Mouse (Mus musculus) olfactory bulb, adult 2 months (tissue): ENCODE results near the gene Commd6.

Experiments
- CTCF ChIP-seq: fragments of 200-500 bp; IDR thresholded peaks from 2 replicates; pipeline ENCODE4 v1.5.1; 2012; ENCODE audit warnings: low read depth, mild to moderate bottlenecking, low read length, moderate library complexity; ENCODE audit not compliant: insufficient read depth
- POLR2A ChIP-seq: fragments of 200-500 bp; IDR thresholded peaks from 2 replicates; pipeline ENCODE4 v1.6.1; 2012; ENCODE audit warnings: mild to moderate bottlenecking, low read depth, low read length, moderate library complexity; ENCODE audit not compliant: insufficient read depth

GRCm38 (mm10) chr14:101617680-101618079, 22.8 kb downstream of the Commd6 start:
- no peak for TF ChIP-seq POLR2A
- 0 out of 2 replicates have a peak, but pooled peaks have one; percentile 8 for TF ChIP-seq CTCF
